Mouse (Mus musculus) gastrocnemius, adult 8-10 months (tissue): ENCODE data around the gene Serpina9. TPM values are rescaled to one million over a fixed set of nuclear protein-coding genes. Genes with fewer than 3 reads are reported as not detected.

Experiments used
- total RNA-seq, 4 experiments: library from RNA; stranded (reverse); gene quantifications; 2 replicates each; pipeline ENCODE4 v1.2.4; 2022

The Serpina9 gene
- total RNA-seq, 4 experiments from 2014 or later, result not detected

Other genes with a start within 250 kb of the Serpina9 start
- 1 to 10 TPM in 1 of 4 experiments, not detected in 3; 1.2 TPM for gene Serpina1d, start 240.2 kb downstream of the Serpina9 start, total RNA-seq
- 1 to 10 TPM in 1 of 4 experiments, not detected in 3; 1.8 TPM for gene Serpina1b, start 183.4 kb downstream of the Serpina9 start, total RNA-seq
- under 1 TPM in 2 of 4 experiments, not detected in 2; 0.34 to 0.43 TPM for gene Serpina1a, start 150.2 kb downstream of the Serpina9 start, total RNA-seq
- gene Serpina1c, start 108.9 kb downstream of the Serpina9 start, total RNA-seq, result 1 to 10 TPM in 1 of 4 experiments, not detected in 3; 1.2 TPM
- under 1 TPM in 1 of 4 experiments, not detected in 3; 0.51 TPM for gene Serpina1e, start 54.8 kb downstream of the Serpina9 start, total RNA-seq
- not detected for gene Serpina11, start 23.8 kb downstream of the Serpina9 start, total RNA-seq
- gene Serpina12, start 30.7 kb upstream of the Serpina9 start, total RNA-seq, result under 1 TPM in 1 of 4 experiments, not detected in 3; 0.07 TPM
- gene Serpina5, start 87.4 kb upstream of the Serpina9 start, total RNA-seq, result not detected
- not detected for gene Serpina3a, start 99.0 kb upstream of the Serpina9 start, total RNA-seq
- gene Serpina3b, start 114.2 kb upstream of the Serpina9 start, total RNA-seq, result not detected
- 1 to 10 TPM in 3 of 4 experiments, under 1 TPM in 1; 0.39 to 3.2 (median 1.7) TPM for gene Serpina3c, start 140.1 kb upstream of the Serpina9 start, total RNA-seq
- not detected for gene Serpina3f, start 200.8 kb upstream of the Serpina9 start, total RNA-seq
- not detected for gene Serpina3g, start 222.5 kb upstream of the Serpina9 start, total RNA-seq
- under 1 TPM in 1 of 4 experiments, not detected in 3; 0.43 TPM for gene Serpina3i, start 249.4 kb upstream of the Serpina9 start, total RNA-seq